Mouse (Mus musculus) B cell, adult 2 months (primary cell): Measurements from ENCODE around the gene Vmn1r137.
"Not testable (repeated sequence)": the region's sequence is repeated elsewhere in the genome, so short reads cannot be mapped to it uniquely, and the experiment has no call there.

Source experiments
- DNase-seq, 2 experiments: peaks; one replicate each; pipeline ENCODE4 v3.0.0; 2022

Vmn1r137 gene

GRCm38 (mm10) chr7:21994287-21994686 is at the start of gene Vmn1r137:
Vmn1r137 (plus strand) TSS chr7:21994587.
- not testable (repeated sequence) for DNase-seq

GRCm38 (mm10) chr7:22028797-22029196 is 34.4 kb downstream of the Vmn1r137 start, which contains the start of gene Vmn1r138:
Vmn1r138 (minus strand) TSS chr7:22028897.
- not testable (repeated sequence) for DNase-seq
